Mouse (Mus musculus) layer of hippocampus, postnatal 14 days (tissue): ENCODE data around the gene Aff3. TPM values are rescaled to one million over a fixed set of nuclear protein-coding genes. Genes with fewer than 3 reads are reported as not detected.

Experiments used
- DNase-seq, 2 experiments: peaks; one replicate each; pipeline ENCODE4 v3.0.0; 2021 to 2022; ENCODE audit warnings: low spot score in 2 of 2, mixed read lengths in 1 of 2
- total RNA-seq, 2 experiments: library from RNA; stranded (reverse); gene quantifications; 2 replicates each; pipeline ENCODE4 v1.2.3; 2021

Aff3 gene
- total RNA-seq, 2 experiments from 2014 or later: 91.4 to 99.9 TPM

- DNase-seq: no peak
These were observed 269.5 kb downstream of the Aff3 start for GRCm38 (mm10) chr1:38395194-38395681.

- DNase-seq: no peak
These were observed 270.3 kb downstream of the Aff3 start for GRCm38 (mm10) chr1:38394493-38394892.

DNA sequence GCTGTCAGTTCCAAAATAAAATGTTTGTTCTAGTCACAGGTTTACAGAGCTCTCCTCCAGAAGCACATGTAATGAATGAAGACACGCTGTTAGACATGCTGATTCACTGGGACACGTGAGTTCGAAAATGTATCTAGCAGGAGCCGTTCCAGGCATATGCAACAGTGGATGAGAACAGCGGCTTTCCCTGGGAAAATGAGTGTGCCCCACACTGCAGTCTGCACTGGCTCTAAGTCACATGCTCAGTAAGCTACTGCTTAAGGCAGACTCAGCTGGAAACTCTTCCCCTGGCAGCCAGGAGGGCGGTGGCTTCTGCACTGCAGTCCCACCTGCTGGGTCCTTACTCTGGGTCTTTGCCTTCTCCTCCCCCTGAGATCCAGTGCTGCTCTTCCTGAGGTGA, 271.2 kb downstream of the Aff3 start:
- DNase-seq: peak; percentile 34 to 37

DNA sequence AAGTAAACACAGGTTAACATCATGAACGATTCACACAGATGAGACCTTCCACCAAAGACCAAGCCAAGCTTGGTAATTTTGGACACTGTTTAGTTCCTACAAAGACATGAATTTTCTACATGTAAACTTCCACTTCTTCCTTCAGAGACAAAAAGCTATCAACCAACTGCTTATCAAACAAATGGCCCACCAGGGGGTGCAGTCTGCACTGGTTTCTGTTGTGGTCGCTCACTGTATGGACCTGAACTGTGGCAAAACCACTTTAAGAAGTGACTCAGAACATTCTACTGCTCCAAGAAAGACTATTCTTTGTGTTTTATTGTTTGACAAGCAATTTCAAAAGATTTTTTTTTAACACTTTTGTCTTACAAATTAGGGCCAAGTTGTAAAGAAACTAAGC, 271.8 kb downstream of the Aff3 start:
- peak; percentile 63 to 88 for DNase-seq

GRCm38 (mm10) chr1:38390886-38391249, 273.9 kb downstream of the Aff3 start:
- no peak for DNase-seq

- no peak for DNase-seq
These were observed 274.4 kb downstream of the Aff3 start for GRCm38 (mm10) chr1:38390235-38390885.

DNA sequence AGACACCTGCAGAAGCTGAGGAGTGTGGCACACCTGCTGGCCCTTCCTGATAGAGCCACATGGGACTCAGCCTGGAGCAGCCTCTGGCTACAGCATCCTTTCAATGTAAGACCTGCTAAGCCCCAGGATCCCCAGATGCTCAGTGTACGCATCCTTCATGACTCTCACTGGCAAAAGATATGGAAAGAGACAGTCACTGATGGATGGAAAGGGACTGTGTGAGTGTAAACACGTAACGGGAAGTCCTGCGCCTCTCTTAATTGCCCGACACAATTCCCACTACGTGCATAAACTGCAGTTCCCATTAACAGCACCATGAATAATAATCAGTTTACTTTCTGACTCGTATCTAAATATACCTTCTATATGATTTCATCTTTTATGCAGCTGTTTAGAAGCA, 275.2 kb downstream of the Aff3 start:
- no peak for DNase-seq

GRCm38 (mm10) chr1:38388466-38388865, 276.3 kb downstream of the Aff3 start:
- no peak for DNase-seq

DNA sequence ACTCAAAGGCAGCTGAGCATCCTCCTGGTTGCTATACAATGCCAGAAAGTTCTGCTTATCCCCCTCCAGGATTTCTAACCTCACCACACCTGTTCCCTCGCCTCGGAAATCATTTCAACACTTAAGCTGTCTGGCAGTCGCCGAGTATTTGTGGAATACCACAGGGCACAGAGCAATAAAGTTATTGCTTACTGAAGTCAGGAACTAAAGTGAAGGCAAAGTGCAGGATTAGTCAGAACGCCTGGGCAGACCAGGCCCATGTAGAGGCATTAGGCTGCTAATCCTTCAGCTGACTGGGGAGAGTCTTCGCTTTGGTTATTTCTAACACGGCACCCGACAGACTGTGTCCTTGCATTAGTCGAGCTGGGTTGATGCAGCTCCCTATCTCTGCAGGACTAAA, 277.3 kb downstream of the Aff3 start:
- DNase-seq: no peak

DNA sequence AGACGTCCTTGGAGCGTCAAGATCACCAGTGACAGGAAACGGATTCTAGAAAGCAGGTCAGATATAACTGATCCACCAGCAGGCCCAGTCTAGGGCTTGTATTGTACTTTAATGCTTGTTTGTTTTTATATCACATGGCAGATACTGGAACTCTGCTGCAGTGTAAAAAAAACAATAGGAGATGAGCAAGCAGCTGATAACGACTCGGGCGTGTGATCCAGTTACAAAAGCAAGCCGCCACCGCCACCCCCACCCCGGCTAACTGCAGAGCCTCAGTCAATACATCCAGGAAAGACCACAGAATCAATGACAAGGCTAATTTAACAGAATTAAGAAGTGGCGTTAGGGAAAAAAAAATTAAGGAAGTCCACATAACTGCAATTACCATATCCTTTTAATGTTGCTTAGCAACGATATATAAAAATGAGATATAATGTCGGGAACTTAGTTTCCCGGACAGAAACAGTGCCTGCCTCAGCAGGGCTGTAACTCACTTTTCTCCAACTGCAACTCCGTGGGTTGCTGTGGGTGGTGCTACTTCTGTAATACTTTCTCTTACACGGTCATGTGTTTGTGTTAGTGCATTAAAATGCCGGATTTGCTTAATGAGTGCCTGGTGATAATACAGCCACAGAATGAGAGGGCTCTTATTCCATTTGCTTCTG, 280.2 kb downstream of the Aff3 start:
- DNase-seq: no peak

- DNase-seq: no peak
These were observed 280.7 kb downstream of the Aff3 start for GRCm38 (mm10) chr1:38384010-38384409.

GRCm38 (mm10) chr1:38382683-38383082, 282.1 kb downstream of the Aff3 start:
- DNase-seq: no peak

DNA sequence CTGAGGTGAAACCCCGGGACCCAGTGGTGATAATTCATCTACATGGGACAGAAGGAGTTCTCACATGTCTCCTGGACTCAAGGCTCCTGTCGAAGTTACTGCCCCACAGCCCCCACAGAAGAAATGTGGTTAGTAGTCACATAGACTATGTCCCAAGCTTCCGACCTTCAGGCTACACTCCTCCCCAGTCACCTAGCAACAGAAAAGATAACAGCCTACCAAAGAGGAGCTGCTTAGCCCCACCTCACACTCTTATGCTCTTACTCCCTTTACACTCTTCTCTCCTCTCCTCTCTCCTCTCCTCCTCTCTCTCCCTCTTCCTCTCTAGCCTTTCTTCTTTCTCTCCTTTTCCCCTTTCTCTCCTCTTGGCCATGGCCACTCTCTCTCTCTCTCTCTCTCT, 286.8 kb downstream of the Aff3 start:
- DNase-seq: no peak

DNA sequence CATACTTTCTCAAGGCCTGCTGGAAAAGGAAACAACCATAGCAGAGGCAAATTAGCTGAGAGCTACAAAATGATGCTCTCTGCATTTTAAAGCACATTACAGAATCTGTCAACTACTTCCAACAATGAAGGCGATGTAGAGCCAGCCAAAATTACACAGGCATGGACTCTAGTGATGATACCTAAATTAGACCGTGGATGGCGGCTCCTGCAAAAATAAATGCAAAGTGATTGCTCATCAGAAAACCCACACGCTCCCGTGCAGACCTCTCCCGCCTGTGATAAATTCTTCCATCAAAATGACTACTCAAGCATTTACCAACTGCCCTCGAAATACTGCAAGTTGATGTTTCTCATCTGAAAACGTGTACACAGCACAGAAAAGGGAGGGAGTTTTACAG, 295.6 kb downstream of the Aff3 start:
- no peak for DNase-seq

GRCm38 (mm10) chr1:38368081-38368689, 296.6 kb downstream of the Aff3 start:
- DNase-seq: no peak

- DNase-seq: peak in 1 of 2 experiments; percentile 39
These were observed 297.2 kb downstream of the Aff3 start for GRCm38 (mm10) chr1:38367404-38368080.

- no peak for DNase-seq
These were observed 300.9 kb downstream of the Aff3 start for GRCm38 (mm10) chr1:38363856-38364255.

DNA sequence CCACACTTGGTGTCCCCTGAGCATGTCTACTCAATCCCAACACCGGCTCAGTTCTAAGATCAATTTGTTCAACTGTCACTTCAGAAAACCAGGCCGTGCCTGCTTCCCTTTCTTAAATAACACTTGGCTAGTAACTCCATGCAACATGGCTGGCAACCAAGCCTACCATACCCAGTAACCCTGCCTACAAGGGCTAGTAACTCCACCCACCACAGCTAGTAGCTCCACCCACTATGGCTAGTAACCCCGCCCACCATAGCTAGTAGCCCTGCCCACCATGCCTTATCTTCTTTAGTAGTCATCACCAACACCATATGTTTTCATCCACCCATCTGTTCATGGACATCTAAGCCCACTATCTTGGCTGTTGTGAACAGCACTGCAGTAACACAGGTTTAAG, 302.5 kb downstream of the Aff3 start:
- DNase-seq: no peak

- DNase-seq: peak; percentile 62 to 86
These were observed 305.9 kb downstream of the Aff3 start for GRCm38 (mm10) chr1:38358797-38359349.

DNA sequence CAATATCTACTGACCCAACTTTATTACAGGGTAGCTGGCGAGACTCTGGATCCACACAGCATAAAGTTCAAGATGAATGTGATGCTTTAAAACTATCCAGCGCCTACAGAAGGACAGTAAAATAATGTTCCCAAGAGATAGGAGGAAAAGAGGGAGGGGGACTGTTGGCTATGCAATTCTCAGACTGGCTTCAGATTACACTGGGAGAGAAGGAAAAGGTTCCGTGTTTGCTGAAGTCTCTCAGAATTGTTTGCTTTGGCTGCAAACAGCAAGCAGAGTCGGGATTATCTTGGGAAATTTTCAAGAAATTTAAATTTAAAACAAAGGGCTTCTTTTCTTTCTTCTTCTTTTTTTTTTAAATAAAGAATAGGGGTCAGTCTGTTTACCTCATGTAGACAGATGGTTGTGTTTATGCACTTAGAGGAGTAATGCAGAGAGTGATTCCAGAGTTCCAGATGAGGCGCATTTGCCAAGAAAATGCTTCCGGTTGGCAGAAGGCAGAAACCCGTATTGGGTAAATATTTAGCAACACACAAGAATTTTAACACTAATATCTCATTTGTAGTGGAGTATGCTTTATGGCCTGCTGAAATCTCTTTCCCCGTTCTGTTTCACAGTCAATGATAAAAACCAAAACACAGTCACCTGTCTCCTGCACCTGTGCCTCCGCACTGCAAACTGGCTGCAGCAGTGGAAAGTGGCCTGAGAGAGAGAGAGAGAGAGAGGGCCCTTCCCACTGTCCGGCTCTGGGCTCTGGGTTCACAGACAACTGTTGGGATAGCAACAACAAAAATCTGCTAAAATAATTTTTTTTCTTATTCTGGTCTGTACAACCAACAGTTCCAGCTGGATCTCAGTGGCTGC, 306.6 kb downstream of the Aff3 start:
- DNase-seq: peak in 1 of 2 experiments; percentile 39

DNA sequence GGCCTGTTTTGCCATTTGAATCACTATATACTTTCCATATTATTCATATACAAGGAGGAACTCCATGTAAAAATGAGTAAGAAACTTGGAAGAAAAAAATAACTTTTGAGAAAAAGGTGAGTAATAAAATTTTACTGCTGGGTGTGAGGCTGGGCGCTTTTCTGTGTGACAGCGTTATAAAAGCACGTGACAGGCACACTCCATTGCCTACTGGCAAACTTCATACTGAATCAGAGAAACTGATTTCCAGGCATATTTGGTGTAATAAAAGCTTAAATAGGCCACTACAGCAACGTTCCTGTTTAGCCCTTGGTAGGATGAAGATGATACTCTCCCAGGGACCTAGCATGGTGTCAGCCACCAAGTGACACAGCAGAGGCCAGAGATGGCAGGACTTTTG, 310.2 kb downstream of the Aff3 start:
- no peak for DNase-seq
